Mouse (Mus musculus) midbrain, embryonic 14.5 days (tissue): ENCODE data around the gene Gm20736. TPM values are rescaled to one million over a fixed set of nuclear protein-coding genes. Genes with fewer than 3 reads are reported as not detected.
"Not testable (repeated sequence)": the region's sequence is repeated elsewhere in the genome, so short reads cannot be mapped to it uniquely, and the experiment has no call there.

Experiments used
- ATAC-seq: fragments of 200-750 bp; cut with Nextera tagmentation; 2 replicates; pipeline ENCODE4 v1.8.0; 2017; ENCODE audit warnings: moderate number of reproducible peaks, moderate library complexity; ENCODE audit not compliant: low FRiP score, low TSS enrichment
- DNase-seq: peaks from one replicate; pipeline ENCODE4 v3.0.0-alpha.2; 2015
- H3K27ac ChIP-seq: fragments of 300-500 bp; sonication (generic); replicated peaks from 2 replicates; pipeline ENCODE4 v1.5.1; 2014; ENCODE audit warnings: mild to moderate bottlenecking, low read depth, low read length, moderate library complexity
- H3K27me3 ChIP-seq: fragments of 300-500 bp; sonication (generic); 2 replicates; pipeline ENCODE4 v1.6.1; 2014; ENCODE audit warnings: low read length, control low read depth, mixed read lengths; ENCODE audit not compliant: control insufficient read depth, insufficient read depth
- H3K36me3 ChIP-seq: fragments of 300-500 bp; sonication (generic); 2 replicates; pipeline ENCODE4 v1.6.1; 2014; ENCODE audit warnings: low read length, control low read depth; ENCODE audit not compliant: control insufficient read depth, insufficient read depth
- H3K4me1 ChIP-seq: fragments of 300-500 bp; sonication (generic); 2 replicates; pipeline ENCODE4 v1.6.1; 2014; ENCODE audit warnings: mild to moderate bottlenecking, antibody characterized with exemption, low read length, control low read depth; ENCODE audit not compliant: control insufficient read depth, insufficient read depth
- H3K4me2 ChIP-seq: fragments of 300-500 bp; sonication (generic); 2 replicates; pipeline ENCODE4 v1.6.1; 2014; ENCODE audit warnings: mild to moderate bottlenecking, low read length, moderate library complexity
- H3K4me3 ChIP-seq: fragments of 300-500 bp; sonication (generic); replicated peaks from 2 replicates; pipeline ENCODE4 v1.5.1; 2014; ENCODE audit warnings: low read depth, low read length
- H3K9ac ChIP-seq: fragments of 300-500 bp; sonication (generic); replicated peaks from 2 replicates; pipeline ENCODE4 v1.6.1; 2014; ENCODE audit warnings: mild to moderate bottlenecking, low read length, moderate library complexity
- H3K9me3 ChIP-seq: fragments of 300-500 bp; sonication (generic); 2 replicates; pipeline ENCODE4 v1.6.1; 2016; ENCODE audit warnings: low read length, control low read depth, mixed read lengths; ENCODE audit not compliant: control insufficient read depth
- WGBS: fragments of 180-500 bp; shearing (Covaris S2); extraction: QIAGEN DNeasy Blood & Tissue Kit; methylation state at CpG from one replicate; pipeline ENCODE4 v1.1.7; 2014; 5-methylcytosine and 5-hydroxymethylcytosine counted together
- polyA plus RNA-seq: library from polyadenylated mRNA; unstranded; fragments of >200 nt; fragmentation: Nextera tagmentation; extraction: Ambion mirVana; gene quantifications from 2 replicates; pipeline ENCODE4 v1.2.1, GENCODE M21; 2014

Gm20736 gene
- polyA plus RNA-seq: not detected in 2 replicates

DNA sequence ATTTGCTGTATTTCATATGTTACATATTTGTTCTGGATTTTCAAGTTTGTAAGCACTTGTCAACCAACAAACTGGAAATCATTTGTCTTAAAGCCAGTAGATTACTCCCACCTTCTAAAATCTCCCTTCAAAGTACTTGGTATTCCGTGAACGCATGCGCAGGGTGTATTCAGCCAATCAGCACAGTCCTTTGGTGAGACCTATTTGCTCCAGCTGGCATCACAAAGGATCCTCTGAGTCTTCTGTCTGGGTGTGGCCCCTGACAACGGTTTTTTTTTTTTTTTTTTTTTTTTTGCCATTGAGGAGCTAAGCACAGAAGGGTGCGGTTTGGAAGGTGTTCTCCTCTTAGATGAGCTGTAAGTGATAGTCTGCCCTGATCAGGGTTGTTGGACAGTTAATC is at the start of gene Gm20736:
Gene Gm20736, plus strand, starts transcription at position 301 of the 400 bp plus-strand sequence.
- no CpG with 5 or more reads among the region's 5 CpGs for WGBS

More for the DNA sequence above, at the start of gene Gm20736:
- not testable (repeated sequence) for H3K4me1 ChIP-seq, ATAC-seq, H3K36me3 ChIP-seq, DNase-seq, H3K27me3 ChIP-seq, H3K4me3 ChIP-seq, H3K9me3 ChIP-seq, H3K27ac ChIP-seq, H3K9ac ChIP-seq, H3K4me2 ChIP-seq

Other genes starting within 250 kb of the Gm20736 start
- not detected in 2 replicates for gene Gm20924, start 170.2 kb upstream of the Gm20736 start, polyA plus RNA-seq